Mouse (Mus musculus) midbrain, embryonic 16.5 days (tissue): Measurements from ENCODE around the gene Kcna1. TPM values are rescaled to one million over a fixed set of nuclear protein-coding genes. Genes with fewer than 3 reads are reported as not detected.

ENCODE experiments used
- ATAC-seq: fragments of 200-750 bp; cut with Nextera tagmentation; 2 replicates; pipeline ENCODE4 v1.8.0; 2017; ENCODE audit warnings: moderate TSS enrichment
- H3K27ac ChIP-seq: fragments of 300-500 bp; sonication (generic); 2 replicates; pipeline ENCODE4 v1.5.1; 2014; ENCODE audit warnings: mild to moderate bottlenecking, low read length, mixed read lengths
- H3K27me3 ChIP-seq: fragments of 300-500 bp; sonication (generic); 2 replicates; pipeline ENCODE4 v1.6.1; 2014; ENCODE audit warnings: low read depth, low read length, mixed read lengths; ENCODE audit not compliant: control insufficient read depth, insufficient read depth
- H3K36me3 ChIP-seq: fragments of 300-500 bp; sonication (generic); 2 replicates; pipeline ENCODE4 v1.6.1; 2014; ENCODE audit warnings: mild to moderate bottlenecking, low read length, moderate library complexity, mixed read lengths; ENCODE audit not compliant: control insufficient read depth, insufficient read depth
- H3K4me1 ChIP-seq: fragments of 300-500 bp; sonication (generic); 2 replicates; pipeline ENCODE4 v1.6.1; 2014; ENCODE audit warnings: mild to moderate bottlenecking, low read length, mixed read lengths; ENCODE audit not compliant: control insufficient read depth, insufficient read depth
- H3K4me2 ChIP-seq: fragments of 300-500 bp; sonication (generic); 2 replicates; pipeline ENCODE4 v1.6.1; 2014; ENCODE audit warnings: mild to moderate bottlenecking, low read length, mixed read lengths
- H3K4me3 ChIP-seq: fragments of 300-500 bp; sonication (generic); 2 replicates; pipeline ENCODE4 v1.5.1; 2014; ENCODE audit warnings: low read depth, mild to moderate bottlenecking, low read length, moderate library complexity, mixed read lengths
- H3K9ac ChIP-seq: fragments of 300-500 bp; sonication (generic); 2 replicates; pipeline ENCODE4 v1.6.1; 2014; ENCODE audit warnings: low read depth, low read length, mixed read lengths
- H3K9me3 ChIP-seq: fragments of 300-500 bp; sonication (generic); replicated peaks from 2 replicates; pipeline ENCODE4 v1.6.1; 2014; ENCODE audit warnings: mild to moderate bottlenecking, low read length, mixed read lengths; ENCODE audit not compliant: control insufficient read depth, poor library complexity, severe bottlenecking
- WGBS: fragments of 180-500 bp; shearing (Covaris S2); extraction: QIAGEN DNeasy Blood & Tissue Kit; methylation state at CpG from one replicate; pipeline ENCODE4 v1.1.7; 2014; 5-methylcytosine and 5-hydroxymethylcytosine counted together
- polyA plus RNA-seq: library from polyadenylated mRNA; unstranded; fragments of >200 nt; fragmentation: Nextera tagmentation; extraction: Ambion mirVana; gene quantifications from 2 replicates; pipeline ENCODE4 v1.2.1, GENCODE M21; 2015

The Kcna1 gene
- polyA plus RNA-seq, 1 experiment from 2014 or later: 1.4 TPM

- H3K27ac ChIP-seq: no peak overlapping the region
- peaks cover 10% of the 10 kb centered on the region for H3K4me1 ChIP-seq
- H3K36me3 ChIP-seq: no peaks in the 10 kb centered on the region
- no peaks in the 10 kb centered on the region for H3K9me3 ChIP-seq
- peak overlapping the region; percentile 70 for H3K9ac ChIP-seq
- WGBS: under 1% methylated on average over 27 of the region's 27 CpGs
- H3K27me3 ChIP-seq: peaks cover 22% of the 10 kb centered on the region
- peak overlapping the region; percentile 96 for H3K4me2 ChIP-seq
- ATAC-seq: peak; percentile 91
- peak overlapping the region; percentile 55 for H3K4me3 ChIP-seq
Measured at GRCm38 (mm10) chr6:126645644-126646358, 383 bp downstream of the Kcna1 start.

GRCm38 (mm10) chr6:126645044-126645541 is 1.1 kb downstream of the Kcna1 start:
- H3K9ac ChIP-seq: peak overlapping the region; percentile 70
- H3K9me3 ChIP-seq: no peaks in the 10 kb centered on the region
- peaks cover 23% of the 10 kb centered on the region for H3K27me3 ChIP-seq
- peaks cover 10% of the 10 kb centered on the region for H3K4me1 ChIP-seq
- peak; percentile 61 for ATAC-seq
- peak overlapping the region; percentile 55 for H3K4me3 ChIP-seq
- H3K27ac ChIP-seq: peak overlapping the region; percentile 17; the same call in 1 of the 2 replicates
- no peaks in the 10 kb centered on the region for H3K36me3 ChIP-seq
- H3K4me2 ChIP-seq: peak overlapping the region; percentile 96
- WGBS: 0% methylated on average over 24 of the region's 24 CpGs

GRCm38 (mm10) chr6:126644181-126645043 is 1.8 kb downstream of the Kcna1 start:
- peak overlapping the region; percentile 17; the same call in 1 of the 2 replicates for H3K27ac ChIP-seq
- H3K36me3 ChIP-seq: no peaks in the 10 kb centered on the region
- H3K27me3 ChIP-seq: peaks cover 23% of the 10 kb centered on the region
- ATAC-seq: peak; percentile 41
- no peaks in the 10 kb centered on the region for H3K9me3 ChIP-seq
- H3K9ac ChIP-seq: peak overlapping the region; percentile 70
- H3K4me3 ChIP-seq: peak overlapping the region; percentile 55
- 0% methylated on average over 62 of the region's 66 CpGs for WGBS
- H3K4me1 ChIP-seq: peaks cover 10% of the 10 kb centered on the region
- peak overlapping the region; percentile 96 for H3K4me2 ChIP-seq

- H3K4me2 ChIP-seq: peak overlapping the region; percentile 96
- peak overlapping the region; percentile 70 for H3K9ac ChIP-seq
- WGBS: under 1% methylated on average over 25 of the region's 25 CpGs
- ATAC-seq: no peak
- peaks cover 23% of the 10 kb centered on the region for H3K27me3 ChIP-seq
- no peak overlapping the region for H3K27ac ChIP-seq
- peaks cover 10% of the 10 kb centered on the region for H3K4me1 ChIP-seq
- no peaks in the 10 kb centered on the region for H3K9me3 ChIP-seq
- peak overlapping the region; percentile 55 for H3K4me3 ChIP-seq
- H3K36me3 ChIP-seq: no peaks in the 10 kb centered on the region
Measured at GRCm38 (mm10) chr6:126643341-126644055, 2.7 kb downstream of the Kcna1 start.

GRCm38 (mm10) chr6:126642856-126643321 is 3.3 kb downstream of the Kcna1 start:
- peak overlapping the region; percentile 96 for H3K4me2 ChIP-seq
- peaks cover 21% of the 10 kb centered on the region for H3K27me3 ChIP-seq
- H3K9ac ChIP-seq: peak overlapping the region; percentile 28
- peaks cover 10% of the 10 kb centered on the region for H3K4me1 ChIP-seq
- no peak for ATAC-seq
- peak overlapping the region; percentile 55 for H3K4me3 ChIP-seq
- WGBS: 2% methylated on average over 36 of the region's 36 CpGs
- no peak overlapping the region for H3K27ac ChIP-seq
- H3K36me3 ChIP-seq: no peaks in the 10 kb centered on the region
- H3K9me3 ChIP-seq: no peaks in the 10 kb centered on the region

GRCm38 (mm10) chr6:126628451-126628850 is 17.7 kb downstream of the Kcna1 start:
- no peak overlapping the region for H3K27ac ChIP-seq
- no peaks in the 10 kb centered on the region for H3K4me1 ChIP-seq
- no peaks in the 10 kb centered on the region for H3K27me3 ChIP-seq
- H3K36me3 ChIP-seq: no peaks in the 10 kb centered on the region
- no peak overlapping the region for H3K4me2 ChIP-seq
- WGBS: 91% methylated on average over 7 of the region's 7 CpGs
- no peak overlapping the region for H3K4me3 ChIP-seq
- no peaks in the 10 kb centered on the region for H3K9me3 ChIP-seq
- H3K9ac ChIP-seq: no peak overlapping the region
- no peak for ATAC-seq

GRCm38 (mm10) chr6:126618455-126618854 is 27.7 kb downstream of the Kcna1 start:
- Histone ChIP-seq H3K4me3 (no peak overlapping the region), H3K4me1 (no peaks in the 10 kb centered on the region), H3K4me2 (no peak overlapping the region), H3K27me3 (no peaks in the 10 kb centered on the region), H3K9ac (no peak overlapping the region), H3K9me3 (no peaks in the 10 kb centered on the region), H3K27ac (no peak overlapping the region), H3K36me3 (no peaks in the 10 kb centered on the region)
- 82% methylated on average over 4 of the region's 4 CpGs for WGBS
- no peak for ATAC-seq

GRCm38 (mm10) chr6:126610746-126611145 is 35.4 kb downstream of the Kcna1 start:
- no peaks in the 10 kb centered on the region for H3K9me3 ChIP-seq
- H3K36me3 ChIP-seq: no peaks in the 10 kb centered on the region
- no peaks in the 10 kb centered on the region for H3K4me1 ChIP-seq
- ATAC-seq: no peak
- H3K4me3 ChIP-seq: no peak overlapping the region
- H3K9ac ChIP-seq: no peak overlapping the region
- no peak overlapping the region for H3K27ac ChIP-seq
- H3K4me2 ChIP-seq: no peak overlapping the region
- H3K27me3 ChIP-seq: no peaks in the 10 kb centered on the region
- 68% methylated on average over 4 of the region's 4 CpGs for WGBS
